Mouse (Mus musculus): ENCODE data around the gene Nasp. TPM values are rescaled to one million over a fixed set of nuclear protein-coding genes. Genes with fewer than 3 reads are reported as not detected.

The Nasp gene
- polyA plus RNA-seq, 1 experiment from 2014 or later, result 105 TPM

DNA sequence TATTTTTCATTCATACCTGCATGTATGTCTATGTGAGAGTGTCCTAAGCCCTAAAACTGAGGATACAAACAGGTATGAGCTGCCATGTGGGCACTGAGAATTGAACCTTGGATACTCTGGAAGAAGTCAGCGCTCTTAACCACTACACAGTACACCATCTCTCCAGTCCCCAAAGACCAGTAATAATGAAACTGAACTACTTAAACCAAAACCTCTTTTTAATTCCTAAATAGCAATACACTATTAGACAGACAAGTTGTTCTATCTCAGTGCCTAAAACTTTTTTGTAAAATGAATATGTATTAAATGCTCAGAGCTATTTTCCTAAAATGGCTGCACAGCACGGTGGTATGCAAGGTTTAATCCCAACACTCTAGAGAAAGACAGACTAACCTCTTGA lies 12.5 kb downstream of the Nasp start:
- no peaks in the 10 kb centered on the region for H3K27me3 ChIP-seq (ENCODE audit: control insufficient read depth, insufficient read depth, low read length)
- ATAC-seq (ENCODE audit: low read depth), result no peak
- H3K4me3 ChIP-seq (ENCODE audit: low read depth, low read length), result no peak overlapping the region
- H3K27ac ChIP-seq (ENCODE audit: low read depth, low read length), result no peak overlapping the region
- H3K4me2 ChIP-seq (ENCODE audit: low read depth, low read length), result no peak overlapping the region
- H3K9me3 ChIP-seq (ENCODE audit: control insufficient read depth, low read length), result no peaks in the 10 kb centered on the region
- WGBS, result 95% methylated on average over 2 of the region's 2 CpGs
- no peak overlapping the region for H3K9ac ChIP-seq (replicated peaks; ENCODE audit: low read depth, low read length)
- H3K36me3 ChIP-seq (ENCODE audit: control insufficient read depth, insufficient read depth, low read length), result peaks cover 42% of the 10 kb centered on the region
- no peaks in the 10 kb centered on the region for H3K4me1 ChIP-seq (ENCODE audit: control insufficient read depth, insufficient read depth, low read length)

- H3K4me3 ChIP-seq (ENCODE audit: low read depth, low read length), result no peak overlapping the region
- 93% methylated on average over 2 of the region's 2 CpGs for WGBS
- H3K36me3 ChIP-seq (ENCODE audit: control insufficient read depth, insufficient read depth, low read length), result peaks cover 38% of the 10 kb centered on the region
- no peaks in the 10 kb centered on the region for H3K27me3 ChIP-seq (ENCODE audit: control insufficient read depth, insufficient read depth, low read length)
- H3K9ac ChIP-seq (replicated peaks; ENCODE audit: low read depth, low read length), result no peak overlapping the region
- no peak for ATAC-seq (ENCODE audit: low read depth)
- no peak overlapping the region for H3K4me2 ChIP-seq (ENCODE audit: low read depth, low read length)
- no peaks in the 10 kb centered on the region for H3K9me3 ChIP-seq (ENCODE audit: control insufficient read depth, low read length)
- no peaks in the 10 kb centered on the region for H3K4me1 ChIP-seq (ENCODE audit: control insufficient read depth, insufficient read depth, low read length)
- no peak overlapping the region for H3K27ac ChIP-seq (ENCODE audit: low read depth, low read length)
These were observed 15.1 kb downstream of the Nasp start for GRCm38 (mm10) chr4:116612621-116613020.

DNA sequence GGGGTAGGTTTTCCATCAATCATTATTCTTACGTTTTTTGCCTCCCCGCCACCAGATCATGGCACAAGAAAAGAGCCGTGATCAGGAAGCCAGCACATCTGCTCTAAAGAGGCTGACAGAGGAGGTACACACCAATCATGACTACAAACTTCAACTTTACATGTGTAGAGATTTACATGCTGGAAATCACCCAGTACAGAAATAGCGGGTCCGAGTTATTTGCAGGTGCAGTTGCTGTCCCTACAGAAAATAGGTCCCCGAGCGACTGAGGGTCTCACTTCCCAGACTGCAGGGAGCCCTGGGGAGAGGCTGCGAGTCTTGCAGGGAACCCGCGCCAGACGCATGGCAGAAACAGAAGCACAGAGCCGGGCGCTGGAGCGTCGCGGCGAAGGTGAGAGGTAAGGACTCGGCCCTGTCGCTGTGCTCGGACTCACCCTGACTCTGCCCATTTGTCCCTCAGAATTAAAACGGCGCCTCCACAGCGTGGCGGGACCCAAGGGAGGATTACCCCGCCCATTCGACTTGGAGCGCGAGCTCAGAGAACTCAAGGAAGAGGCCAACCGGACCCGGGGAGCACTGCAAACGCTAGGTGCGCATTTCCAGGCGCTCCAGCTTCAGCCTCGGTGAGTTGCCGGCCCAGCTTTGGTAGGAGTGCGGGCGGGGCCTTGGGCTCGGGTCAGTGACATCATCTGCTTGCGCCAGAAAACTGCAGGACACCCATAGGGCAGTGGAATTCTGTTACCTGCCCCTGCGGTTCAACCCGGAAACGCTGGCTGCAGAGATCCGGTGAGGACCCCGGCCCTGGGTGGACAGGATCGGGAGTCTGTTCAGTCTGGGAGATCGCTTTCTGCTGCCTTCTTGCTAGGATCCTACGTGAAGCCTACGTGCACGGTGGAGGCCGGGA lies 30.5 kb downstream of the Nasp start:
- no peaks in the 10 kb centered on the region for H3K27me3 ChIP-seq (ENCODE audit: control insufficient read depth, insufficient read depth, low read length)
- peak overlapping the region; percentile 76 for H3K27ac ChIP-seq (ENCODE audit: low read depth, low read length)
- H3K9ac ChIP-seq (replicated peaks; ENCODE audit: low read depth, low read length), result peak overlapping the region; percentile 63
- peaks cover 26% of the 10 kb centered on the region for H3K36me3 ChIP-seq (ENCODE audit: control insufficient read depth, insufficient read depth, low read length)
- ATAC-seq (ENCODE audit: low read depth), result peak; percentile 95
- WGBS, result under 1% methylated on average over 50 of the region's 50 CpGs
- H3K4me1 ChIP-seq (ENCODE audit: control insufficient read depth, insufficient read depth, low read length), result peaks cover 13% of the 10 kb centered on the region
- H3K9me3 ChIP-seq (ENCODE audit: control insufficient read depth, low read length), result no peaks in the 10 kb centered on the region
- H3K4me2 ChIP-seq (ENCODE audit: low read depth, low read length), result peak overlapping the region; percentile 90
- H3K4me3 ChIP-seq (ENCODE audit: low read depth, low read length), result peak overlapping the region; percentile 64

DNA sequence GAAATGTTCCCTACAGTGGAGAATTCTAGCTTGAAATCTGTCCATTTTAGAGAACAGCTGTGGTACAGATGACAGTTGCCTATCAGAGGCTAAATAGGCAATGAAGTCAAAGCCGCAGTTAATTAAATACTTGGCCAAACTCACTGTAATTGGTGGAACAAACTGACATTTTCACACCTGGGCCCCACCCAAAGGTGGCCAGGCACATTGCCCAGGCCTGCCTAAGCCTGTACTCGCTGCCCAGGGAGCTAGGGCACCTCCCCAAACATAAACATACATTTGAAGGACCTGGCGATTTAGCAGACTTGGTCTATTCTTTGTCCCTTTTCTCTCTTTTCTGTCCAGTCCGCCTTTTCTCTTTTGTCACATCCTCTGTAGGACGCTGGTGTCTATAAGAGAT lies 31.4 kb downstream of the Nasp start, which contains the start of gene Ccdc17:
Gene Ccdc17, plus strand, starts transcription at position 276 of the 400 bp plus-strand sequence.
- WGBS, result 26% methylated on average over 5 of the region's 5 CpGs

GRCm38 (mm10) chr4:116595793-116596192 lies 31.9 kb downstream of the Nasp start:
- Histone ChIP-seq H3K9me3 (ENCODE audit: control insufficient read depth, low read length) (no peaks in the 10 kb centered on the region), H3K27ac (ENCODE audit: low read depth, low read length) (no peak overlapping the region), H3K36me3 (ENCODE audit: control insufficient read depth, insufficient read depth, low read length) (peaks cover 28% of the 10 kb centered on the region), H3K27me3 (ENCODE audit: control insufficient read depth, insufficient read depth, low read length) (no peaks in the 10 kb centered on the region), H3K4me3 (ENCODE audit: low read depth, low read length) (no peak overlapping the region), H3K4me1 (ENCODE audit: control insufficient read depth, insufficient read depth, low read length) (peaks cover 13% of the 10 kb centered on the region), H3K4me2 (ENCODE audit: low read depth, low read length) (no peak overlapping the region), H3K9ac (replicated peaks; ENCODE audit: low read depth, low read length) (no peak overlapping the region)
- no peak for ATAC-seq (ENCODE audit: low read depth)
- WGBS, result 85% methylated on average over 8 of the region's 8 CpGs

More for the DNA sequence above, 31.4 kb downstream of the Nasp start, which contains the start of gene Ccdc17:
- peaks cover 13% of the 10 kb centered on the region for H3K4me1 ChIP-seq (ENCODE audit: control insufficient read depth, insufficient read depth, low read length)
- H3K27ac ChIP-seq (ENCODE audit: low read depth, low read length), result peak within 1 kb of the TSS; percentile 76
- H3K9me3 ChIP-seq (ENCODE audit: control insufficient read depth, low read length), result no peaks in the 10 kb centered on the region
- peak within 1 kb of the TSS; percentile 63 for H3K9ac ChIP-seq (replicated peaks; ENCODE audit: low read depth, low read length)
- no peak for ATAC-seq (ENCODE audit: low read depth)
- H3K4me3 ChIP-seq (ENCODE audit: low read depth, low read length), result peak within 1 kb of the TSS; percentile 64
- peaks cover 26% of the 10 kb centered on the region for H3K36me3 ChIP-seq (ENCODE audit: control insufficient read depth, insufficient read depth, low read length)
- H3K4me2 ChIP-seq (ENCODE audit: low read depth, low read length), result peak within 1 kb of the TSS; percentile 90
- no peaks in the 10 kb centered on the region for H3K27me3 ChIP-seq (ENCODE audit: control insufficient read depth, insufficient read depth, low read length)

GRCm38 (mm10) chr4:116558151-116558882 lies 69.4 kb downstream of the Nasp start:
- H3K36me3 ChIP-seq (ENCODE audit: control insufficient read depth, insufficient read depth, low read length), result no peaks in the 10 kb centered on the region
- WGBS, result 6% methylated on average over 15 of the region's 15 CpGs
- peak overlapping the region; percentile 92 for H3K4me2 ChIP-seq (ENCODE audit: low read depth, low read length)
- no peak overlapping the region for H3K27ac ChIP-seq (ENCODE audit: low read depth, low read length)
- H3K4me3 ChIP-seq (ENCODE audit: low read depth, low read length), result peak overlapping the region; percentile 92
- ATAC-seq (ENCODE audit: low read depth), result no peak
- H3K9ac ChIP-seq (replicated peaks; ENCODE audit: low read depth, low read length), result peak overlapping the region; percentile 64
- no peaks in the 10 kb centered on the region for H3K9me3 ChIP-seq (ENCODE audit: control insufficient read depth, low read length)
- peaks cover 15% of the 10 kb centered on the region; the same call in 1 of the 2 replicates for H3K4me1 ChIP-seq (ENCODE audit: control insufficient read depth, insufficient read depth, low read length)
- H3K27me3 ChIP-seq (ENCODE audit: control insufficient read depth, insufficient read depth, low read length), result no peaks in the 10 kb centered on the region

- ATAC-seq (ENCODE audit: low read depth), result peak; percentile 96
- peaks cover 15% of the 10 kb centered on the region; the same call in 1 of the 2 replicates for H3K4me1 ChIP-seq (ENCODE audit: control insufficient read depth, insufficient read depth, low read length)
- peak within 1 kb of the TSS; percentile 92 for H3K4me3 ChIP-seq (ENCODE audit: low read depth, low read length)
- peak within 1 kb of the TSS; percentile 87 for H3K27ac ChIP-seq (ENCODE audit: low read depth, low read length)
- H3K27me3 ChIP-seq (ENCODE audit: control insufficient read depth, insufficient read depth, low read length), result no peaks in the 10 kb centered on the region
- peak within 1 kb of the TSS; percentile 64 for H3K9ac ChIP-seq (replicated peaks; ENCODE audit: low read depth, low read length)
- no peaks in the 10 kb centered on the region for H3K36me3 ChIP-seq (ENCODE audit: control insufficient read depth, insufficient read depth, low read length)
- no peaks in the 10 kb centered on the region for H3K9me3 ChIP-seq (ENCODE audit: control insufficient read depth, low read length)
- peak within 1 kb of the TSS; percentile 92 for H3K4me2 ChIP-seq (ENCODE audit: low read depth, low read length)
- under 1% methylated on average over 73 of the region's 78 CpGs for WGBS
These were observed 70.2 kb downstream of the Nasp start, which contains the start of gene Gpbp1l1 for GRCm38 (mm10) chr4:116557306-116558121. TSS of gene Gpbp1l1 (plus strand) at chr4:116557658.

DNA sequence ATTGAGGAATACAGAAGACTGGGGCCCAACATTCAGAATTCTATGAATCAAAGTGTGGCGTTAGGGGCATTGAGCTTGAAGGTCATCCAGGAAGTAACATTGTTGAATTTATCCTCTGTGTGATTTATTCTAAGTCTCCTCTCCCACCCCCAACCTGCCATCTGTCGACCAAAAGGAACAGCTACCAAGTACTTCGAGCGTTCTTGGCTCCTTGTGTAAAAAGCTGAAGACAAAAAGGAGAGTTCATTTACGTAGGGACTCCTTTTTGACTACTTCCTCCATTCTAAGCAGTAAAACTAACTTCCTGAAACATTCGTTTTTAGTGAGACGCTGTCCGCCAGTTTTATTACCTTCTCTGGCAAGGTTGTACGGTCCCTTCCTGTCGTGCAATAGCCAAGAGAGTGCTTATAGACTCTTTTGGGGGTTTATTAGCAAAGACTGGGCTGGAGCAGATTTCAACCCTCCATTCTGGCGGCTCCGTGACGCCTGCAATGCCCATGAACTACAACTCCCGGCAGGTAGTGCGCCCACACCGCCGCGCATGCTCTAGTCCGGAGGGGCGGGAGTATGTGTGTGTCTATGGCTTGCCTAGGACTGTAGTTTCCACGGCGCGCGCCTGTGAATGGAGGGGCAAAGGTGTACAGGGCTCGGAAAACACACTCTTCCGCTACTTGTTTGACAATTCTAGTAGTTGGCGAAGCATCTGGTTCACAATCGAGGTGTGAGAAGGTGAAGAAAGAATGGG lies 71.0 kb downstream of the Nasp start:
- Histone ChIP-seq H3K4me3 (ENCODE audit: low read depth, low read length) (peak overlapping the region; percentile 92), H3K4me2 (ENCODE audit: low read depth, low read length) (peak overlapping the region; percentile 92), H3K4me1 (ENCODE audit: control insufficient read depth, insufficient read depth, low read length) (peaks cover 15% of the 10 kb centered on the region; the same call in 1 of the 2 replicates), H3K9ac (replicated peaks; ENCODE audit: low read depth, low read length) (peak overlapping the region; percentile 64), H3K36me3 (ENCODE audit: control insufficient read depth, insufficient read depth, low read length) (no peaks in the 10 kb centered on the region), H3K27ac (ENCODE audit: low read depth, low read length) (peak overlapping the region; percentile 87), H3K9me3 (ENCODE audit: control insufficient read depth, low read length) (no peaks in the 10 kb centered on the region), H3K27me3 (ENCODE audit: control insufficient read depth, insufficient read depth, low read length) (no peaks in the 10 kb centered on the region)
- ATAC-seq (ENCODE audit: low read depth), result peak; percentile 98
- WGBS, result under 1% methylated on average over 28 of the region's 28 CpGs
